Mouse (Mus musculus) G1E (cell line): ENCODE results near the gene Rarg. TPM values are rescaled to one million over a fixed set of nuclear protein-coding genes. Genes with fewer than 3 reads are reported as not detected.

Experiments used
- ATAC-seq: 2 replicates; pipeline ENCODE4 v1.8.0; 2016; ENCODE audit warnings: mild to moderate bottlenecking; ENCODE audit not compliant: insufficient number of reproducible peaks, poor library complexity, low FRiP score, severe bottlenecking; ENCODE audit errors: extremely low read depth
- DNase-seq: peaks from one replicate; pipeline ENCODE4 v3.0.0; 2012; ENCODE audit warnings: low spot score
- H3K27me3 ChIP-seq: 2 replicates; pipeline ENCODE4 v1.6.1; 2012; ENCODE audit warnings: mild to moderate bottlenecking, low read length, inconsistent platforms; ENCODE audit not compliant: insufficient read depth
- H3K36me3 ChIP-seq: replicated peaks from 2 replicates; pipeline ENCODE3; 2012; ENCODE audit warnings: mild to moderate bottlenecking, inconsistent platforms
- H3K4me1 ChIP-seq: 2 replicates; pipeline ENCODE4 v1.6.1; 2012; ENCODE audit warnings: low read depth, low read length, inconsistent platforms, mixed read lengths; ENCODE audit not compliant: insufficient read depth
- H3K4me3 ChIP-seq: 2 replicates; pipeline ENCODE4 v1.5.1; 2012; ENCODE audit warnings: low read depth, mild to moderate bottlenecking, inconsistent platforms, low read length, moderate library complexity, mixed read lengths
- H3K9me3 ChIP-seq: replicated peaks from 2 replicates; pipeline ENCODE4 v1.6.1; 2012; ENCODE audit warnings: inconsistent platforms
- CTCF ChIP-seq: IDR thresholded peaks from 2 replicates; pipeline ENCODE4 v1.5.1; 2012; ENCODE audit warnings: low read depth, low read length, inconsistent platforms, mixed read lengths
- GATA1 ChIP-seq: IDR thresholded peaks from 2 replicates; pipeline ENCODE4 v1.6.1; 2012; ENCODE audit warnings: borderline replicate concordance, low read length, inconsistent platforms, mixed read lengths
- GATA2 ChIP-seq: IDR thresholded peaks from 2 replicates; pipeline ENCODE4 v1.6.1; 2012; ENCODE audit warnings: low read depth, low read length, inconsistent platforms, borderline replicate concordance
- POLR2AphosphoS5 ChIP-seq: IDR thresholded peaks from 2 replicates; pipeline ENCODE4 v1.6.1; 2012; ENCODE audit warnings: low read depth, low read length, inconsistent platforms; ENCODE audit not compliant: insufficient replicate concordance
- TAL1 ChIP-seq: conservative IDR thresholded peaks from 2 replicates; pipeline ENCODE4 v1.6.1; 2012; ENCODE audit warnings: low read depth, low read length, inconsistent platforms, mixed read lengths
- polyA plus RNA-seq: library from polyadenylated mRNA; stranded (reverse); fragments of >175 nt; gene quantifications from 2 replicates; pipeline ENCODE4 v1.2.3, GENCODE M21; 2012
- total RNA-seq, 2 experiments: library from RNA; stranded (forward) in 1 of 2; stranded (reverse) in 1 of 2; fragments of 200-1000 nt in 1 of 2; fragments of >200 nt in 1 of 2; fragmentation: Nextera tagmentation in 1 of 2; gene quantifications; 2 replicates each; pipeline ENCODE4 v1.2.3; 2014 to 2017

Rarg gene
- total and polyA plus RNA-seq, 3 experiments = 1.9 to 3.4 (median 2.2) TPM

DNA sequence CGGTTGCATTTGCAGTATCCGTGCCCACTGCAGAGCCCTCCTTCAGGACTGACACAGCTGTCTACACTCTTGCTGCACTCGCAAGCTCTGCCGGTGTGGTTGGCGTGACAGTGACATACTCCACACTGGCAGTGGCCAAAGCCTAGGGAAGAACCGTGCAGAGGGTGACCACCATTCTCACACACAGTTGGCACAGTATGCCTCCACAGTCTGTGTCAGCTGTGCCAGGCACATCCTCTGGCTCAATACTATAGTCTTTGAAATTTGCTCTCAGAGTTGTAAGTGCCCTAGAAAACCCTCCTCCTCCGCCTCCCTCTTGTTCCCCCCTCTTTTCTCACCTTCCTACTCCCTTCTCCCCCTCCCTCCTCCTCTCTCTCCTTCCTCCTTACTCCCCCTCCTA, 40.0 kb downstream of the Rarg start:
- ATAC-seq (no peak), DNase-seq (no peak)
- Histone ChIP-seq H3K4me3 (no peak overlapping the region), H3K27me3 (no peaks in the 10 kb centered on the region; the same call in 1 of the 2 replicates), H3K4me1 (peaks cover 18% of the 10 kb centered on the region), H3K36me3 (peaks cover 78% of the 10 kb centered on the region), H3K9me3 (no peaks in the 10 kb centered on the region)
- TF ChIP-seq GATA2 (no peak), CTCF (no peak), TAL1 (no peak), POLR2AphosphoS5 (no peak), GATA1 (no peak)

DNA sequence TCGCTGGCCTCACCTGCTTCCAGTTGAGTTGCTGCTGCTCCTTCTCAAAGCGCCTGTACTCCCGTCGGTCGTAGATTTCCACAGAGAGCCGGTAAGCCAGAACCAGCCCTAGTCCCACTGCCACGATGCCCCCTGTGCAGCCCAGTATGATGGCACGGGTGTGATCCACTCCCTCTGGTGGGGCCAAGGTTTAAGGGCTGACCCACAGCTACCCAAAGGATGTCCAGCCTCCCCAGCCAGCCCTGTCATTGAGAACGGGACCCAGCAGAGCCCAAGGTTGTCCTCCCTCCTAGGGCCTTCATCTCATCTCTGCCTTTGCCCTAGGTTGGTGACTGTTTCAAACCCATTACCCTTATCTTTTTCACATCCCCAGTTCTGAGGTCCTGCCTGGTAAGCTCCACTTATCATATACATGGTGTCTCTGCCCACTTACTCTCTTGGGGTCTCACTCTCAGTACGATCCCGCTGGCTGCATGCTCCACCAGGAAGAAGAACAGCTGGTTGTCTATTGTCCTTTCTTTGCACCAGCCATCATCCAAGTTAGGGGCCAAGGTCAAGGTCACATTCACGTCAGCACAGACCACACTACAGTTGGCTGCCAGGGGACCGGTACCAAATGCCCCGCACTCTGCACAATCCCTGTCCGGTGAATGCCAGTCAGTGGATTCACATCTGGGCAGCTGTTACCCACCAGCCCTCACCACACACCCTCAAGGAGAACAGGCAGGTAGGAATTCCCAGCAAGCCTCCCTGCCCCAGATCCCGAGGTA, 40.7 kb downstream of the Rarg start:
- no peak for TF ChIP-seq POLR2AphosphoS5
- no peak for TF ChIP-seq GATA2
- TF ChIP-seq GATA1 = no peak
- TF ChIP-seq CTCF = no peak
- no peak for TF ChIP-seq TAL1
- peaks cover 79% of the 10 kb centered on the region for H3K36me3 ChIP-seq
- H3K27me3 ChIP-seq = no peaks in the 10 kb centered on the region; the same call in 1 of the 2 replicates
- ATAC-seq = no peak
- DNase-seq = no peak
- no peak overlapping the region for H3K4me3 ChIP-seq
- H3K9me3 ChIP-seq = no peaks in the 10 kb centered on the region
- H3K4me1 ChIP-seq = peaks cover 17% of the 10 kb centered on the region

DNA sequence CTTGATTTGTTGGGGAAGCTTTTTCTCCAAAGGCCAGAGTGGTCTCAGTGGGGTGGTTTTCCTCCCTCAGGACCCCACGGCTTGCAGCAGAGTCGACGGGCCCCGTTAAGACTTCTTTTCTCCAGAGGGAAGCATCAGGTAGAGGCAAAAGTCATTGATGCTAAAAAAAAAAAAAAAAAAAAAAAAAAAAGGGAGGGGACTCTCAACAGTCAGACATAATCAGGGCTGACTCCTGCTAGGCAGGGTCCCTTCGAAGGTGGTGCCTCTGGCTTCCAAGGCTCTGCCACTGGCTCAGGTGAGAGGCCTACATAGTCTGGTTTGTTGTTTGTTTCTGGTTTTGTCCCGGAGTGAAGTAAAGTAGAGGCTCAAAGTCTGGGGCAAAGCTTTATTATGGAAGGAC, 41.7 kb downstream of the Rarg start:
- H3K27me3 ChIP-seq = no peaks in the 10 kb centered on the region; the same call in 1 of the 2 replicates
- H3K4me1 ChIP-seq = peaks cover 18% of the 10 kb centered on the region
- no peaks in the 10 kb centered on the region for H3K9me3 ChIP-seq
- peaks cover 84% of the 10 kb centered on the region for H3K36me3 ChIP-seq
- DNase-seq (no peak), ATAC-seq (no peak)
- TF ChIP-seq GATA1 (no peak), GATA2 (no peak), CTCF (no peak), TAL1 (no peak), POLR2AphosphoS5 (no peak)
- H3K4me3 ChIP-seq = no peak overlapping the region

DNA sequence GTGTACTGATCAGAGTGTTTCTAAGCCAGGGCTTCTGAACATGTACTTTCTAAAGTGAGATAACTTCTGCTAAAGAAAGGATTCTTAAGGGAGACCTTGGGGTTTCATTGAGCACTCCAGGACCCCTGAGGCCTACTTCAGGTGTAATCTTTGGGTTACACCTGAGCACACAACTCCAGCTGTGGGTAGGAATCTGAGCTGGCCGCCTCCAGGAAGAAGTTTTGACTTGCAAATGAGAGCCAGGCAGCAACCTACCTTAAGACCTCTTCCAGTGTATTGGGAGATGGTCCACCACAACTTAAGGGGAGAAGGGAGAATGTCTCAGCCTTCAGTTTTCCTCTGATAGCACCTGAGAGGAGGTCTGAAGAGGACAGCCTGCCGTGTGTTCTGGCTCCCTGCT, 43.2 kb downstream of the Rarg start:
- no peaks in the 10 kb centered on the region for H3K9me3 ChIP-seq
- DNase-seq (no peak), ATAC-seq (no peak)
- peaks cover 25% of the 10 kb centered on the region for H3K4me1 ChIP-seq
- no peak overlapping the region for H3K4me3 ChIP-seq
- no peaks in the 10 kb centered on the region; the same call in 1 of the 2 replicates for H3K27me3 ChIP-seq
- TF ChIP-seq GATA2 = no peak
- TF ChIP-seq POLR2AphosphoS5 = no peak
- TF ChIP-seq GATA1 = no peak
- no peak for TF ChIP-seq TAL1
- no peak for TF ChIP-seq CTCF
- peaks cover 88% of the 10 kb centered on the region for H3K36me3 ChIP-seq

DNA sequence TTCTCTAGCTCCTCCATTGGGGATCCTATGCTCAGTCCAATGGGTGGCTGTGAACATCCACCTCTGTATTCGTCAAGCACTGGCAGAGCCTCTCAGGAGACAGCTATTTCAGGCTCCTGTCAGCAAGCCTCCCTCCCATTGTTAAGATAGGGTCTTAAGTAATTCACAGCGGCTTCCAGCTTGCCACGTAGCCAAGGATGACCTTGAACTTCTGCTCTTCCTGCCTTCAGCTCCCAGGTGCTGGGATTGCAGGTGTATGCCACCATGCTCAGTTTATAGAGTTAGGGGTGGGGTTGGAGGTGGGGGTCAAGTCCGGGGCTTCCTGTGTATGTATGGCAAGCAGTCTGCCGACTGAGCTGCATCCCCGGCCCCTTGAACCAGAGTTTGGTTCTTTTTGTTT, 45.4 kb downstream of the Rarg start:
- no peak for ATAC-seq
- no peak overlapping the region for H3K4me3 ChIP-seq

DNA sequence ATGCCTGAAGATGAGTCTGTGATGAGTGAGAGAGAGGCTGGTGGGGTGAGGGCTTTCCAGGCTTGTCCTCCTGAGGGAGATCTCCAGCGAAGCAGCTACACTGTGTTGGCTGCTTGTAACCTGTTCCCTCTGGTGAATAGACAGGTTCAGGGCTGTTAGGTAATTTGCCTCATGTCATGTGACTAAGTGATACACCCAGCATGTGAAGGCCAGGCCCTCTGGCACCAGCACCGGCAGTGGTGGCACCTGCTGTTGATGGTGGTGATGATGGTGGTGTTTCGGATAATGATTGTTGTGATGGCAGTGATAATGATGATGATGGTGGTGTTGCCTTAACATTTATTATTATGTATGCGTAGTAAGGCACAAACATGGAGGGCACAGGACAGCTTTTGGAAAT, 46.5 kb downstream of the Rarg start:
- TF ChIP-seq POLR2AphosphoS5 = no peak
- no peak for TF ChIP-seq TAL1
- TF ChIP-seq GATA2 = no peak
- no peak for TF ChIP-seq GATA1
- TF ChIP-seq CTCF = no peak
- Histone ChIP-seq H3K4me3 (no peak overlapping the region), H3K36me3 (peaks cover 90% of the 10 kb centered on the region), H3K27me3 (no peaks in the 10 kb centered on the region), H3K9me3 (no peaks in the 10 kb centered on the region), H3K4me1 (peaks cover 42% of the 10 kb centered on the region)
- DNase-seq (no peak), ATAC-seq (no peak)

More for the DNA sequence above, 45.4 kb downstream of the Rarg start:
- no peak for DNase-seq
- peaks cover 90% of the 10 kb centered on the region for H3K36me3 ChIP-seq
- TF ChIP-seq GATA1 = no peak
- no peak for TF ChIP-seq POLR2AphosphoS5
- TF ChIP-seq CTCF = no peak
- TF ChIP-seq TAL1 = no peak
- no peak for TF ChIP-seq GATA2
- H3K27me3 ChIP-seq = no peaks in the 10 kb centered on the region
- no peaks in the 10 kb centered on the region for H3K9me3 ChIP-seq
- H3K4me1 ChIP-seq = peaks cover 39% of the 10 kb centered on the region

DNA sequence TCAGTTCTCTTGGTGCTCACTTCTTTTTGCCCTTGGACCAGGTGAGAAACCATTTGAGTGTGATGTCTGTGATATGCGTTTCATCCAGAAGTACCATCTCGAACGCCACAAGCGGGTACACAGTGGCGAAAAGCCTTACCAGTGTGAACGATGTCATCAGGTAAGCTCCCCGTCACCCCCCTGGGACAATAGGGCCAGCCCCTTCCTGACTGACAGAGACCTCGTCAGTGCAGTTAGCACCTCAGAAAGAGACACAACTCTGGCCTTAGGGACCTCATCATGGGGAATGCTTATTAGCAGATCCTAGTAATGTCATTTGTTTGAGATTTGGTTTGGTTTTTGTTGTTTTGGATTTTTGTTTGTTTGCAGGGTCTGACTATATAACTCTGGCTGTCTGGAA, 48.2 kb downstream of the Rarg start:
- ATAC-seq (no peak), DNase-seq (no peak)
- Histone ChIP-seq H3K4me3 (no peak overlapping the region), H3K27me3 (no peaks in the 10 kb centered on the region), H3K9me3 (no peaks in the 10 kb centered on the region), H3K4me1 (peaks cover 55% of the 10 kb centered on the region), H3K36me3 (peaks cover 89% of the 10 kb centered on the region)
- TF ChIP-seq GATA2 (no peak), POLR2AphosphoS5 (no peak), GATA1 (no peak), TAL1 (no peak), CTCF (no peak)
